Mouse (Mus musculus): Measurements from ENCODE around the gene Qprt. TPM values are rescaled to one million over a fixed set of nuclear protein-coding genes. Genes with fewer than 3 reads are reported as not detected.

The Qprt gene
- polyA plus RNA-seq (2016; fragmentation: Nextera tagmentation; extraction: Ambion mirVana) = 36.5 and 40.3 TPM in 2 replicates

GRCm38 (mm10) chr7:127121911-127122270 lies at the start of gene Qprt:
Gene Qprt, minus strand, starts transcription at chr7:127122226.
- peaks cover 21% of the 10 kb centered on the region for H3K27me3 ChIP-seq (replicated peaks)
- H3K27ac ChIP-seq = peak within 1 kb of the TSS; percentile 72
- H3K4me2 ChIP-seq = peak within 1 kb of the TSS; percentile 40
- peaks cover 37% of the 10 kb centered on the region for H3K4me1 ChIP-seq
- H3K4me3 ChIP-seq = peak within 1 kb of the TSS; percentile 43
- peaks cover 9% of the 10 kb centered on the region for H3K9me3 ChIP-seq (replicated peaks)
- no peaks in the 10 kb centered on the region for H3K36me3 ChIP-seq
- ATAC-seq = peak; percentile 57; the same call in 1 of the 2 replicates
- 42% methylated on average over 7 of the region's 7 CpGs for WGBS (ENCODE audit: insufficient replicate concordance)
- peak within 1 kb of the TSS; percentile 37 for H3K9ac ChIP-seq

GRCm38 (mm10) chr7:127166501-127166900 lies 44.5 kb upstream of the Qprt start:
- 0 out of 2 replicates have a peak, but pooled peaks cover 14% of the 10 kb centered on the region for H3K4me1 ChIP-seq
- no peak overlapping the region for H3K27ac ChIP-seq
- H3K27me3 ChIP-seq (replicated peaks) = 0 out of 2 replicates have a peak, but pooled peaks cover 3% of the 10 kb centered on the region
- H3K4me2 ChIP-seq = no peak overlapping the region
- WGBS (ENCODE audit: insufficient replicate concordance) = 69% methylated on average over 5 of the region's 5 CpGs
- H3K9ac ChIP-seq = no peak overlapping the region
- H3K36me3 ChIP-seq = no peaks in the 10 kb centered on the region
- no peak overlapping the region for H3K4me3 ChIP-seq
- H3K9me3 ChIP-seq (replicated peaks) = no peaks in the 10 kb centered on the region; the same call in 1 of the 2 replicates
- no peak for ATAC-seq

DNA sequence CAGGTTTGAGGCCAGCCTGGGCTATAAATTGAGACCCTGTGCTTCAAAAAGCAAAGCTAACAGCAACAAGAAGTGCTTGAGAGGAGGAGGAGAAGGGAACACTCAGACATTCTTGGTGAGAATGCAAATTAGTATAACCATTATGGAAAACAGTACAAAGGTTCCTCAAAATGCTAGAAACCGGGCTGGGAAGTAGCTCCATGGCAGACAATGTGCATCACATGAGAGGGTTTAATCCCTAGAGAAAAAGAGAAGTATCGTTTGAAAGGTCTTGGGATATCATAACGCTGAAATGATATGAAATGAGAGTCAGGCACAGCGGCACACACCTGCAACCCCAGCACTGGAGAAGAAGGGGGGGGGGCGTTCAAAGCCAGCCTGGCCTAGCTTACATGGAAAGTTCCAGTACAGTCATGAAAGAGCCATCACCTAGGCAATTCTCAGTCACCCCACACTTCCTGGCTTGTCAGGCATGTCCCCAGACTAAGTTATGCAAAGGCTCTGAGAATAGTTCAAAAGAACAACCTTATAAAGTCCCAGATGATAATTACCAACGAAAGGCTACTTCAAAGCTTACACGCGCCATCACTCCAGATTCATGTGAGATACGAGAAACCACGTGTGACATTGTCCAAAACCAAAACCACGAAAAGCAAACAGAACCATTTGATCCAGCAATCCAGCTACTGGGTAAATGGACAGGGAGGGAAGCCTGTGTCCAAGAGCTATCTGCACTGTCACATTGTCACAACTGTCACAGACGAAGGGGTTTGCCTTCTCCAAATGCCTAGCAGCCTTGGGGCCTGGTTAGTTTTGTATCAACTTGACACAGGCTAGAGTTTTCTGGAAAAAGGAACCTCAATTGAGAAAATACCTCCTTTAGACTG lies 43.8 kb upstream of the Qprt start:
- Histone ChIP-seq H3K27me3 (replicated peaks) (0 out of 2 replicates have a peak, but pooled peaks cover 3% of the 10 kb centered on the region), H3K9ac (no peak overlapping the region), H3K4me3 (no peak overlapping the region), H3K4me2 (no peak overlapping the region), H3K27ac (no peak overlapping the region), H3K9me3 (replicated peaks) (no peaks in the 10 kb centered on the region), H3K4me1 (0 out of 2 replicates have a peak, but pooled peaks cover 14% of the 10 kb centered on the region), H3K36me3 (no peaks in the 10 kb centered on the region)
- ATAC-seq = no peak
- WGBS (ENCODE audit: insufficient replicate concordance) = 62% methylated on average over 12 of the region's 12 CpGs

GRCm38 (mm10) chr7:127164002-127164401 lies 42.0 kb upstream of the Qprt start:
- no peak overlapping the region for H3K4me3 ChIP-seq
- H3K9ac ChIP-seq = no peak overlapping the region
- H3K27me3 ChIP-seq (replicated peaks) = 0 out of 2 replicates have a peak, but pooled peaks cover 3% of the 10 kb centered on the region
- H3K4me2 ChIP-seq = no peak overlapping the region
- 0 out of 2 replicates have a peak, but pooled peaks cover 14% of the 10 kb centered on the region for H3K4me1 ChIP-seq
- 74% methylated on average over 4 of the region's 4 CpGs for WGBS (ENCODE audit: insufficient replicate concordance)
- H3K36me3 ChIP-seq = no peaks in the 10 kb centered on the region
- H3K27ac ChIP-seq = no peak overlapping the region
- ATAC-seq = no peak
- H3K9me3 ChIP-seq (replicated peaks) = no peaks in the 10 kb centered on the region

- Histone ChIP-seq H3K36me3 (no peaks in the 10 kb centered on the region), H3K4me1 (0 out of 2 replicates have a peak, but pooled peaks cover 17% of the 10 kb centered on the region), H3K27me3 (replicated peaks) (0 out of 2 replicates have a peak, but pooled peaks cover 3% of the 10 kb centered on the region), H3K4me2 (no peak overlapping the region), H3K27ac (no peak overlapping the region), H3K4me3 (no peak overlapping the region), H3K9ac (no peak overlapping the region), H3K9me3 (replicated peaks) (no peaks in the 10 kb centered on the region)
- ATAC-seq = no peak
- 75% methylated on average over 5 of the region's 5 CpGs for WGBS (ENCODE audit: insufficient replicate concordance)
Observed at GRCm38 (mm10) chr7:127162546-127162945, 40.5 kb upstream of the Qprt start.

DNA sequence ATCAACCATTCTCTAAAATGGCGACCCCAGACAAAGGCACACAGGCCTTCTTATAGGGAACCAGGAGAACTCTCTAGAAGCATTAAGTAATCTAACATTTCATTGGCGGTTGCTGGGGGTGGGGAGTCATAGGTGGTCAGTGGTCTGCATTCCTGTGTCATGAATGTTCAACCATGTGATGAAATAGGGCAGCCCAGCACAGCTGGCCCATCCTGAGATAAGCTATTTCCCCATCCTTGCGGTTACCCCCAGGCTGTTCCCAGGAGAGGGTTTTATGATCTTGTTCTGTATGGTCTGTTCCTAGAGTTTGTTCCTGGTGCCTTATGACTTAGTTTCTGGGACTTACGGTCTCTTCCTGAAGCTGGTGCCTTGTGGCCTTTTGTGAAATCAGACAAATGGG lies 35.5 kb upstream of the Qprt start:
- Histone ChIP-seq H3K36me3 (no peaks in the 10 kb centered on the region), H3K9me3 (replicated peaks) (no peaks in the 10 kb centered on the region), H3K4me3 (no peak overlapping the region), H3K9ac (no peak overlapping the region), H3K4me2 (no peak overlapping the region), H3K27ac (no peak overlapping the region), H3K27me3 (replicated peaks) (no peaks in the 10 kb centered on the region), H3K4me1 (peaks cover 17% of the 10 kb centered on the region)
- 48% methylated on average over 4 of the region's 4 CpGs for WGBS (ENCODE audit: insufficient replicate concordance)
- ATAC-seq = no peak

DNA sequence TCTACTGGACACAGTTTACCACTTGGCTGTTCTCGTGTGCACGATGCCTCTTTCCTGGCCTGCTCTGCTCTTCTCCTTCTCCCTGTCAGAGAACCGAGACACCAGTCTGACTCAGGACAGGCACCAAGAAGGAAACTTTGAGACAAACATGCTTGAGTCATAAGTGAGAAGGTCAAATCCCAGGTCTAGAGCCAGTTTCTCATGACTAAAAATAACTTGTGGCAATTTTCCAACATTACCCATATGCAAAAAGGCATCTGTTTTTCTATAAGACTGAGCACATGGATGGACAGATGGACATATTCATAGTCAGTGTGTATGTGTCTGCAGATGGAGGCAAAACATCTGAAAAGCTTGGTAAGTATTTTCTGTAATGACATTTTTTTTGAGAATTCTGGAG lies 31.5 kb upstream of the Qprt start:
- Histone ChIP-seq H3K9ac (no peak overlapping the region), H3K27me3 (replicated peaks) (no peaks in the 10 kb centered on the region), H3K4me1 (peaks cover 21% of the 10 kb centered on the region), H3K4me3 (no peak overlapping the region), H3K4me2 (no peak overlapping the region), H3K9me3 (replicated peaks) (no peaks in the 10 kb centered on the region), H3K36me3 (no peaks in the 10 kb centered on the region), H3K27ac (no peak overlapping the region)
- 56% methylated on average over 3 of the region's 3 CpGs for WGBS (ENCODE audit: insufficient replicate concordance)
- ATAC-seq = no peak

- no peak for ATAC-seq
- Histone ChIP-seq H3K9ac (no peak overlapping the region), H3K4me2 (no peak overlapping the region), H3K4me1 (peaks cover 24% of the 10 kb centered on the region), H3K36me3 (no peaks in the 10 kb centered on the region), H3K9me3 (replicated peaks) (no peaks in the 10 kb centered on the region), H3K27me3 (replicated peaks) (no peaks in the 10 kb centered on the region), H3K4me3 (no peak overlapping the region), H3K27ac (no peak overlapping the region)
- WGBS (ENCODE audit: insufficient replicate concordance) = 84% methylated on average over 6 of the region's 6 CpGs
Observed at GRCm38 (mm10) chr7:127152464-127152863, 30.4 kb upstream of the Qprt start.

- Histone ChIP-seq H3K9ac (no peak overlapping the region), H3K4me3 (no peak overlapping the region), H3K9me3 (replicated peaks) (no peaks in the 10 kb centered on the region), H3K36me3 (no peaks in the 10 kb centered on the region), H3K4me1 (peaks cover 46% of the 10 kb centered on the region), H3K4me2 (no peak overlapping the region), H3K27me3 (replicated peaks) (no peaks in the 10 kb centered on the region), H3K27ac (no peak overlapping the region)
- no peak for ATAC-seq
- WGBS (ENCODE audit: insufficient replicate concordance) = 66% methylated on average over 3 of the region's 3 CpGs
Observed at GRCm38 (mm10) chr7:127147901-127148300, 25.9 kb upstream of the Qprt start.

DNA sequence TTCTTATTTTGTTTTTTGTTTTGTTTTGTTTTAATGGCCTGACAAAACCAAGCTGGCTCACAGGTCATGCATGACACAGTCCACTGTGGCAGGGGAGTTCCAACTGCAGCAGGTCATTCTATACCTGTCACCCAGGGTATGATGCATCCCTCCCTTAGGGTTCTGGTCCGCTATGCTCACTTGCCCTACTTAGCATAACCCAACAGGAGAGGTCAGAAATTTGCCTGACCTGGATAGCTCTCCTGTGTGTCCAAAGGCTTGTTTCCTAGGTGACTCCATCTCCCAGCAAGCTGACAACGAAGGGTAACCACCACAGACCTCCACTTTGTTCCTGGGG lies 24.2 kb upstream of the Qprt start:
- WGBS (ENCODE audit: insufficient replicate concordance) = 63% methylated on average over 2 of the region's 2 CpGs
- H3K4me3 ChIP-seq = no peak overlapping the region
- no peak overlapping the region for H3K27ac ChIP-seq
- no peak overlapping the region for H3K4me2 ChIP-seq
- ATAC-seq = no peak
- H3K9me3 ChIP-seq (replicated peaks) = no peaks in the 10 kb centered on the region
- H3K4me1 ChIP-seq = peaks cover 62% of the 10 kb centered on the region
- H3K9ac ChIP-seq = no peak overlapping the region
- H3K27me3 ChIP-seq (replicated peaks) = no peaks in the 10 kb centered on the region
- H3K36me3 ChIP-seq = no peaks in the 10 kb centered on the region

DNA sequence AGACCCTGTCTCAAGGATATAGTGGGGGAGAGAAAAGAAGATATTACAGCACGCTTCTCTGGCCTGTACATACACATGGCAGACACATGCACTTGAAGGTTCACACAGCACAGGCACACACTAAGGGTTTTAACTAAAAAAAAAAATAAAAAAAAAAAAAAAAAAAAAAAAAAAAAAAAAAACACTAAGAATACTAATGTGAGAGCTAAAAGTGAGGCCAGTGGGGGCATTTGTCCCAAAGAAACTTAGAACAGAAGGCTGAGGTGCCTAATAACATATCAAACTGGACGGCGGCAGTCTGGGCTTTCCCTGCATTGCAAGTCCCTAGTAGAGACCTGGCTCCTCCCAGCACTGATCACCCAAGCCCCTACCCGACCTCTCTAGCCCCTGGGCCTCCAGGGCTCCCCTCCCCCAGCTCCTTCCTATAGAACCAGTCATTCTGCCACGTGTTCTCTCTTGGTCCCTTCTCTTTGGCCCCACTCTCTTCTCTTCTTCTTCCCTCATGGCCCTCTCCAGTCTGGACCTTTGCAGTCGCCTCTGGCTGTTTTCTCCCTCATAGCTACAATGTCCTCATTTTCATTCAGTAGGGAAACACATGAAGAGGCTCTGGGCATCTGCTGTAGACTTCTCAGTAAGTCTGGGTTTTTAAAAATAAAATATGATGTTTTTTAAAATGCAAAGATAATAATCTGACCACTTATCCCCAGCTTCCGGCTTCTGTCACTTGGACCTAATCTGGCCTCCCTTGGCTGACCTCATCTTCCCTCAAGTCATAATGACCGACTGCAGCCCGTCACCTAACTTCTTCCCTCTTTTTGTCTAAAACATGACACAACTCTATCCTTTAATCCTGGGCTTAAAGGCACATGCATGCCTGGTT lies 23.6 kb upstream of the Qprt start:
- Histone ChIP-seq H3K27ac (peak overlapping the region; percentile 31; the same call in 1 of the 2 replicates), H3K4me2 (no peak overlapping the region), H3K27me3 (replicated peaks) (no peaks in the 10 kb centered on the region), H3K4me3 (no peak overlapping the region), H3K36me3 (no peaks in the 10 kb centered on the region), H3K9ac (0 out of 2 replicates have a peak overlapping the region, but pooled peaks have one; percentile 23), H3K4me1 (peaks cover 65% of the 10 kb centered on the region), H3K9me3 (replicated peaks) (no peaks in the 10 kb centered on the region)
- 24% methylated on average over 9 of the region's 9 CpGs for WGBS (ENCODE audit: insufficient replicate concordance)
- ATAC-seq = no peak
